22 mouse cellular contexts compared by ENCODE assay signal in genomic region chr6:129402404-129402803, GRCm38 (mm10). TPM values are rescaled to one million over a fixed set of nuclear protein-coding genes. Genes with fewer than 3 reads are reported as not detected.
DNase-seq lines count a peak whose midpoint lies in the region; ATAC-seq lines count a peak whose summit lies in the region.
"Had no signal": no experiment of that assay in that cellular context is flagged by ENCODE, and none has a peak within 500 bp of the region (broad histone marks: within the 10 kb centered on the region; RNA-seq: fewer than 3 reads in every experiment).

No protein-coding gene starts in this region.

- ATAC-seq in granulocyte monocyte progenitor cell, adult 5-6 weeks (replicated peaks; ENCODE audit: poor library complexity, severe bottlenecking): peak; percentile 58
- ATAC-seq in monocyte, adult 5-6 weeks (replicated peaks; ENCODE audit: insufficient number of reproducible peaks, low FRiP score, low TSS enrichment, poor library complexity, severe bottlenecking): 0 out of 2 replicates have a peak, but pooled peaks have one; percentile 54
- ATAC-seq: activated CD4-positive, CD25-positive, alpha-beta regulatory T cell, adult 4 months; CD4-positive, CD25-positive, alpha-beta regulatory T cell, adult 4 months; forebrain, embryonic 14.5 days; forebrain, postnatal 0 days; hindbrain, embryonic 16.5 days; intestine, embryonic 15.5 days had no signal

- peak; percentile 61 for DNase-seq in A20 (ENCODE audit: low read depth, low spot score)
- DNase-seq in embryo, embryonic 11 days: no peak
- no peak for DNase-seq in lung, postnatal 10 days
- DNase-seq in testis, postnatal 14 days (ENCODE audit: low spot score): no peak
- DNase-seq: adrenal gland, postnatal 10 days; adrenal gland, postnatal 36 days; cerebellum, adult 18-20 months; cerebellum, adult 9-10 months; cerebellum, postnatal 14 days; forebrain, postnatal 0 days; gastrocnemius, adult 2 months; gastrocnemius, postnatal 14 days; heart, postnatal 10 days; heart, postnatal 36 days had no signal

RNA-seq across cellular contexts. Expression of gene Clec1b, which starts 5.3 kb away (rescaled TPM):
- total RNA-seq in granulocyte monocyte progenitor cell, adult 5-6 weeks (2014; fragmentation: Nextera tagmentation): 2.0 TPM in 1 of 2 replicates, not detected in the other
- total RNA-seq in granulocyte monocyte progenitor cell, adult 5-6 weeks (2017): 0.21 TPM in 1 of 2 replicates, not detected in the other
- 4.3 to 125 TPM (median 16.0 TPM) in 3 replicates for total RNA-seq in monocyte, adult 5-6 weeks (2017)
- total RNA-seq: ES-E14 had no signal

RNA-seq across cellular contexts. Expression of gene Clec9a, which starts 6.3 kb away (rescaled TPM):
- total RNA-seq in granulocyte monocyte progenitor cell, adult 5-6 weeks (2014; fragmentation: Nextera tagmentation): not detected in 2 replicates
- total RNA-seq in granulocyte monocyte progenitor cell, adult 5-6 weeks (2017): 0.60 TPM in 1 of 2 replicates, not detected in the other
- total RNA-seq in monocyte, adult 5-6 weeks (2017): 2.2 to 5.2 TPM (median 3.1 TPM) in 3 replicates
- total RNA-seq: ES-E14; gastrocnemius, adult 2 months; gastrocnemius, postnatal 14 days had no signal

RNA-seq across cellular contexts. Expression of gene Clec12b, which starts 16.7 kb away (rescaled TPM):
- total RNA-seq in granulocyte monocyte progenitor cell, adult 5-6 weeks (2014; fragmentation: Nextera tagmentation): not detected in 2 replicates
- total RNA-seq in granulocyte monocyte progenitor cell, adult 5-6 weeks (2017): not detected in 2 replicates
- not detected in 3 replicates for total RNA-seq in monocyte, adult 5-6 weeks (2017)
- total RNA-seq: adrenal gland, postnatal 10 days; adrenal gland, postnatal 36 days; ES-E14; forebrain, postnatal 0 days; gastrocnemius, adult 2 months; gastrocnemius, postnatal 14 days; heart, postnatal 10 days had no signal

RNA-seq across cellular contexts. Expression of gene Clec1a, which starts 49.4 kb away (rescaled TPM):
- total RNA-seq in granulocyte monocyte progenitor cell, adult 5-6 weeks (2014; fragmentation: Nextera tagmentation): not detected in 2 replicates
- not detected in 2 replicates for total RNA-seq in granulocyte monocyte progenitor cell, adult 5-6 weeks (2017)
- total RNA-seq in monocyte, adult 5-6 weeks (2017): 1.1 to 2.3 TPM in 2 of 3 replicates, not detected in the other
- total RNA-seq: ES-E14 had no signal

RNA-seq across cellular contexts. Expression of gene Clec12a, which starts 59.9 kb away (rescaled TPM):
- total RNA-seq in granulocyte monocyte progenitor cell, adult 5-6 weeks (2014; fragmentation: Nextera tagmentation): 318 and 331 TPM in 2 replicates
- total RNA-seq in granulocyte monocyte progenitor cell, adult 5-6 weeks (2017): 549 and 684 TPM in 2 replicates
- 95.9 to 190 TPM (median 158 TPM) in 3 replicates for total RNA-seq in monocyte, adult 5-6 weeks (2017)
- total RNA-seq: ES-E14 had no signal
